Mouse (Mus musculus): ENCODE results near the gene Myom1. TPM values are rescaled to one million over a fixed set of nuclear protein-coding genes. Genes with fewer than 3 reads are reported as not detected.

The Myom1 gene
- polyA plus RNA-seq, 1 experiment from 2014 or later, result 2.8 TPM

- Histone ChIP-seq H3K4me2 (replicated peaks) (no peak overlapping the region), H3K27ac (no peak overlapping the region), H3K36me3 (no peaks in the 10 kb centered on the region), H3K27me3 (replicated peaks) (no peaks in the 10 kb centered on the region), H3K4me3 (no peak overlapping the region), H3K9ac (no peak overlapping the region), H3K4me1 (peaks cover 14% of the 10 kb centered on the region), H3K9me3 (no peaks in the 10 kb centered on the region)
- 60% methylated on average over 12 of the region's 12 CpGs for WGBS
- ATAC-seq (ENCODE audit: low FRiP score, low read depth), result no peak
Measured at GRCm38 (mm10) chr17:71125519-71125918, 123.1 kb downstream of the Myom1 start.

- Histone ChIP-seq H3K4me2 (replicated peaks) (no peak overlapping the region), H3K4me3 (no peak overlapping the region), H3K27me3 (replicated peaks) (no peaks in the 10 kb centered on the region), H3K9me3 (no peaks in the 10 kb centered on the region), H3K36me3 (no peaks in the 10 kb centered on the region), H3K27ac (no peak overlapping the region), H3K9ac (no peak overlapping the region), H3K4me1 (peaks cover 15% of the 10 kb centered on the region)
- no peak for ATAC-seq (ENCODE audit: low FRiP score, low read depth)
- 79% methylated on average over 12 of the region's 12 CpGs for WGBS
Measured at GRCm38 (mm10) chr17:71126001-71126400, 123.6 kb downstream of the Myom1 start.

- WGBS, result 85% methylated on average over 7 of the region's 7 CpGs
- peaks cover 15% of the 10 kb centered on the region for H3K4me1 ChIP-seq
- no peak overlapping the region for H3K9ac ChIP-seq
- H3K27ac ChIP-seq, result no peak overlapping the region
- no peak for ATAC-seq (ENCODE audit: low FRiP score, low read depth)
- no peak overlapping the region for H3K4me2 ChIP-seq (replicated peaks)
- H3K36me3 ChIP-seq, result no peaks in the 10 kb centered on the region
- no peaks in the 10 kb centered on the region for H3K27me3 ChIP-seq (replicated peaks)
- H3K4me3 ChIP-seq, result no peak overlapping the region
- H3K9me3 ChIP-seq, result no peaks in the 10 kb centered on the region
Measured at GRCm38 (mm10) chr17:71127464-71128110, 125.2 kb downstream of the Myom1 start.

- ATAC-seq (ENCODE audit: low FRiP score, low read depth), result peak; percentile 70
- no peak overlapping the region for H3K4me2 ChIP-seq (replicated peaks)
- H3K4me1 ChIP-seq, result peaks cover 15% of the 10 kb centered on the region
- no peak overlapping the region for H3K27ac ChIP-seq
- no peaks in the 10 kb centered on the region for H3K9me3 ChIP-seq
- 50% methylated on average over 9 of the region's 9 CpGs for whole genome bisulfite sequencing
- no peak overlapping the region for H3K9ac ChIP-seq
- no peak overlapping the region for H3K4me3 ChIP-seq
- H3K27me3 ChIP-seq (replicated peaks), result no peaks in the 10 kb centered on the region
- H3K36me3 ChIP-seq, result no peaks in the 10 kb centered on the region
Measured at GRCm38 (mm10) chr17:71129489-71130261, 127.2 kb downstream of the Myom1 start.

- Histone ChIP-seq H3K4me1 (peaks cover 15% of the 10 kb centered on the region), H3K4me3 (no peak overlapping the region), H3K4me2 (replicated peaks) (no peak overlapping the region), H3K36me3 (no peaks in the 10 kb centered on the region), H3K9ac (no peak overlapping the region), H3K27ac (no peak overlapping the region), H3K27me3 (replicated peaks) (no peaks in the 10 kb centered on the region), H3K9me3 (no peaks in the 10 kb centered on the region)
- no peak for ATAC-seq (ENCODE audit: low FRiP score, low read depth)
Measured at GRCm38 (mm10) chr17:71132221-71132620, 129.8 kb downstream of the Myom1 start.

GRCm38 (mm10) chr17:71132856-71133439 lies 130.5 kb downstream of the Myom1 start:
- H3K27me3 ChIP-seq (replicated peaks), result no peaks in the 10 kb centered on the region
- no peak overlapping the region for H3K4me2 ChIP-seq (replicated peaks)
- H3K27ac ChIP-seq, result no peak overlapping the region
- H3K36me3 ChIP-seq, result no peaks in the 10 kb centered on the region
- 88% methylated on average over 11 of the region's 11 CpGs for WGBS
- H3K4me3 ChIP-seq, result no peak overlapping the region
- H3K9ac ChIP-seq, result no peak overlapping the region
- no peaks in the 10 kb centered on the region for H3K9me3 ChIP-seq
- H3K4me1 ChIP-seq, result peaks cover 15% of the 10 kb centered on the region
- no peak for ATAC-seq (ENCODE audit: low FRiP score, low read depth)

- H3K27ac ChIP-seq, result no peak overlapping the region
- H3K4me3 ChIP-seq, result no peak overlapping the region
- no peak overlapping the region for H3K9ac ChIP-seq
- H3K4me2 ChIP-seq (replicated peaks), result no peak overlapping the region
- H3K27me3 ChIP-seq (replicated peaks), result no peaks in the 10 kb centered on the region
- no peak for ATAC-seq (ENCODE audit: low FRiP score, low read depth)
- H3K36me3 ChIP-seq, result no peaks in the 10 kb centered on the region
- H3K4me1 ChIP-seq, result peaks cover 11% of the 10 kb centered on the region
- WGBS, result 90% methylated on average over 3 of the region's 3 CpGs
- H3K9me3 ChIP-seq, result no peaks in the 10 kb centered on the region
Measured at GRCm38 (mm10) chr17:71134441-71134955, 132.1 kb downstream of the Myom1 start.

GRCm38 (mm10) chr17:71135108-71135507 lies 132.7 kb downstream of the Myom1 start:
- H3K4me1 ChIP-seq, result peaks cover 5% of the 10 kb centered on the region
- H3K4me2 ChIP-seq (replicated peaks), result no peak overlapping the region
- H3K9me3 ChIP-seq, result no peaks in the 10 kb centered on the region
- no peaks in the 10 kb centered on the region for H3K36me3 ChIP-seq
- no peak overlapping the region for H3K27ac ChIP-seq
- WGBS, result 64% methylated on average over 5 of the region's 5 CpGs
- H3K9ac ChIP-seq, result no peak overlapping the region
- ATAC-seq (ENCODE audit: low FRiP score, low read depth), result no peak
- H3K4me3 ChIP-seq, result no peak overlapping the region
- H3K27me3 ChIP-seq (replicated peaks), result no peaks in the 10 kb centered on the region

GRCm38 (mm10) chr17:71135866-71136265 lies 133.4 kb downstream of the Myom1 start:
- H3K9ac ChIP-seq, result no peak overlapping the region

GRCm38 (mm10) chr17:71136384-71137333 lies 134.2 kb downstream of the Myom1 start:
- WGBS, result 84% methylated on average over 16 of the region's 16 CpGs
- no peaks in the 10 kb centered on the region for H3K36me3 ChIP-seq

More at GRCm38 (mm10) chr17:71135866-71136265, 133.4 kb downstream of the Myom1 start:
- Histone ChIP-seq H3K27ac (no peak overlapping the region), H3K4me3 (no peak overlapping the region), H3K4me1 (no peaks in the 10 kb centered on the region), H3K27me3 (replicated peaks) (no peaks in the 10 kb centered on the region), H3K9me3 (no peaks in the 10 kb centered on the region), H3K36me3 (no peaks in the 10 kb centered on the region), H3K4me2 (replicated peaks) (no peak overlapping the region)
- no peak for ATAC-seq (ENCODE audit: low FRiP score, low read depth)
- WGBS, result 91% methylated on average over 5 of the region's 5 CpGs

GRCm38 (mm10) chr17:71137334-71137721 lies 134.9 kb downstream of the Myom1 start:
- no peak for ATAC-seq (ENCODE audit: low FRiP score, low read depth)
- H3K4me3 ChIP-seq, result no peak overlapping the region
- H3K4me1 ChIP-seq, result no peaks in the 10 kb centered on the region
- H3K4me2 ChIP-seq (replicated peaks), result no peak overlapping the region
- H3K9me3 ChIP-seq, result no peaks in the 10 kb centered on the region
- H3K9ac ChIP-seq, result no peak overlapping the region
- no peaks in the 10 kb centered on the region for H3K36me3 ChIP-seq
- 90% methylated on average over 2 of the region's 2 CpGs for WGBS
- H3K27ac ChIP-seq, result no peak overlapping the region
- no peaks in the 10 kb centered on the region for H3K27me3 ChIP-seq (replicated peaks)

More at GRCm38 (mm10) chr17:71136384-71137333, 134.2 kb downstream of the Myom1 start:
- Histone ChIP-seq H3K4me3 (no peak overlapping the region), H3K9me3 (no peaks in the 10 kb centered on the region), H3K27me3 (replicated peaks) (no peaks in the 10 kb centered on the region), H3K27ac (no peak overlapping the region), H3K9ac (no peak overlapping the region), H3K4me2 (replicated peaks) (no peak overlapping the region), H3K4me1 (no peaks in the 10 kb centered on the region)
- no peak for ATAC-seq (ENCODE audit: low FRiP score, low read depth)

Data from neural tube, embryonic 12.5 days (tissue).